Mouse (Mus musculus) stomach, postnatal 0 days (tissue): ENCODE measurements around the gene Hebp1. TPM values are rescaled to one million over a fixed set of nuclear protein-coding genes. Genes with fewer than 3 reads are reported as not detected.

Experiments
- ATAC-seq: fragments of 200-750 bp; cut with Nextera tagmentation; 2 replicates; pipeline ENCODE4 v1.8.0; 2017; ENCODE audit not compliant: low FRiP score, low TSS enrichment
- DNase-seq: peaks from one replicate; pipeline ENCODE4 v3.0.0-alpha.2; 2016; ENCODE audit warnings: low spot score
- H3K27ac ChIP-seq: fragments of 300-500 bp; sonication (generic); replicated peaks from 2 replicates; pipeline ENCODE4 v1.5.1; 2014; ENCODE audit warnings: mild to moderate bottlenecking, control low read depth
- H3K27me3 ChIP-seq: fragments of 300-500 bp; sonication (generic); 2 replicates; pipeline ENCODE4 v1.6.1; 2014; ENCODE audit warnings: low read length; ENCODE audit not compliant: control insufficient read depth, insufficient read depth
- H3K36me3 ChIP-seq: fragments of 300-500 bp; sonication (generic); 2 replicates; pipeline ENCODE4 v1.6.1; 2014; ENCODE audit warnings: low read length, mixed read lengths; ENCODE audit not compliant: control insufficient read depth, insufficient read depth
- H3K4me1 ChIP-seq: fragments of 300-500 bp; sonication (generic); replicated peaks from 2 replicates; pipeline ENCODE4 v1.6.1; 2014; ENCODE audit warnings: antibody characterized with exemption; ENCODE audit not compliant: control insufficient read depth, insufficient read depth
- H3K4me2 ChIP-seq: fragments of 300-500 bp; sonication (generic); replicated peaks from 2 replicates; pipeline ENCODE4 v1.6.1; 2014; ENCODE audit warnings: low read depth, mild to moderate bottlenecking, control low read depth, moderate library complexity
- H3K4me3 ChIP-seq: fragments of 300-500 bp; sonication (generic); 2 replicates; pipeline ENCODE4 v1.5.1; 2014; ENCODE audit warnings: low read depth, low read length, control low read depth
- H3K9ac ChIP-seq: fragments of 300-500 bp; sonication (generic); 2 replicates; pipeline ENCODE4 v1.6.1; 2014; ENCODE audit warnings: mild to moderate bottlenecking, low read length, control low read depth, mixed read lengths
- H3K9me3 ChIP-seq: fragments of 300-500 bp; sonication (generic); 2 replicates; pipeline ENCODE4 v1.6.1; 2016; ENCODE audit warnings: low read length; ENCODE audit not compliant: control insufficient read depth
- CTCF ChIP-seq: IDR thresholded peaks from 2 replicates; pipeline ENCODE4 v1.5.1; 2016; ENCODE audit warnings: antibody characterized with exemption, low read depth, mild to moderate bottlenecking, moderate library complexity
- EP300 ChIP-seq: optimal IDR thresholded peaks from 2 replicates; pipeline ENCODE3; 2016; ENCODE audit warnings: antibody characterized with exemption
- WGBS: fragments of 180-500 bp; shearing (Covaris S2); extraction: QIAGEN DNeasy Blood & Tissue Kit; methylation state at CpG from one replicate; pipeline ENCODE4 v1.1.7; 2014; 5-methylcytosine and 5-hydroxymethylcytosine counted together
- polyA plus RNA-seq: library from polyadenylated mRNA; unstranded; fragments of >200 nt; fragmentation: Nextera tagmentation; extraction: Ambion mirVana; gene quantifications from 2 replicates; pipeline ENCODE4 v1.2.1, GENCODE M21; 2015

Gene Hebp1
- polyA plus RNA-seq, 1 experiment from 2014 or later, result 33.7 TPM

GRCm38 (mm10) chr6:135187076-135187917 lies 10.5 kb downstream of the Hebp1 start:
- Histone ChIP-seq H3K9ac (no peak overlapping the region), H3K4me3 (no peak overlapping the region), H3K27ac (no peak overlapping the region), H3K4me1 (no peaks in the 10 kb centered on the region), H3K9me3 (no peaks in the 10 kb centered on the region), H3K36me3 (no peaks in the 10 kb centered on the region), H3K27me3 (no peaks in the 10 kb centered on the region), H3K4me2 (no peak overlapping the region)
- no peak for DNase-seq
- no peak for ATAC-seq
- WGBS, result 42% methylated on average over 10 of the region's 10 CpGs
- TF ChIP-seq EP300 (no peak), CTCF (no peak)

GRCm38 (mm10) chr6:135183961-135184360 lies 13.9 kb downstream of the Hebp1 start:
- DNase-seq, result no peak
- H3K36me3 ChIP-seq, result no peaks in the 10 kb centered on the region
- H3K9ac ChIP-seq, result no peak overlapping the region
- H3K27ac ChIP-seq, result no peak overlapping the region
- no peak for ATAC-seq
- no peaks in the 10 kb centered on the region for H3K4me1 ChIP-seq
- 27% methylated on average over 8 of the region's 8 CpGs for WGBS
- no peaks in the 10 kb centered on the region for H3K9me3 ChIP-seq
- TF ChIP-seq CTCF, result peak; percentile 73
- no peak for TF ChIP-seq EP300
- no peaks in the 10 kb centered on the region for H3K27me3 ChIP-seq
- H3K4me3 ChIP-seq, result no peak overlapping the region
- H3K4me2 ChIP-seq, result no peak overlapping the region

DNA sequence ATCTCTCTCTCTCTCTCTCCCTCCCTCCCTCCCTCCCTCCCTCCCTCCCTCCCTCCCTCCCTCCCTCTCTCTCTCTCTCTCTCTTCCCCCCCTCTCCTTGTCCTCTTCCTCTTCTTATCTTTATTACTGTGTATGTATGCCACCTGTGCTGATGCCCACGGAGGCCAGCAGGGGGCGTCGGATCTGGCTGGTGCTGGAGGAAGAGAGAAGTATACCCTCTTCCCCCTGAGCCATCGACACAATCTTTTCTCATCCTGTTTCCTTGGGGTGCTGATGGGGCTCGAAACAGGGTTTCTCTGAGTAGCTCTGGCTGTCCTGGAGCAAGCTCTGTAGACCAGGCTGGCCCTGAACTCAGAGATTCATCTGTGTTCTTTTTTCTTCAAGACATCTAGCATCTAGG lies 14.9 kb downstream of the Hebp1 start:
- 50% methylated on average over 5 of the region's 5 CpGs for WGBS
- Histone ChIP-seq H3K4me1 (no peaks in the 10 kb centered on the region), H3K9ac (no peak overlapping the region), H3K27ac (no peak overlapping the region), H3K4me3 (no peak overlapping the region), H3K36me3 (no peaks in the 10 kb centered on the region), H3K4me2 (no peak overlapping the region), H3K9me3 (no peaks in the 10 kb centered on the region), H3K27me3 (no peaks in the 10 kb centered on the region)
- no peak for DNase-seq
- ATAC-seq, result no peak
- TF ChIP-seq EP300 (no peak), CTCF (peak; percentile 54)

DNA sequence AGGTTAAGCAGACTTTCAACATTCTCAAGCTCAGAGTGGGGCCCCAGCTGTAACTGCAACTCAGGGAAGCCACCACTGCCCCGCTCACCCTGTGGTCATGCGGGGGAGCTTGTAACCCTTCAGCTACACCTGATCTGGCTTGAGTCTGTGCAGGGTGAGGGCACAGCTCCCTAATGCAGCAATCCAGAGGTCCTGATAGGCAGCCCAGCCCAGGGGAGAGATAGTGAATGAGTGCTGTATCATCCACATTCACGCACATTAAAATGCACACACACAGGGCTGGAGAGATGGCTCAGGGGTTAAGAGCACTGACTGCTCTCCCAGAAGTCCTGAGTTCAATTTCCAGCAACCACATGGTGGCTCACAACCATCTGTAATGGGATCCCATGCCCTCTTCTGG lies 19.2 kb downstream of the Hebp1 start:
- DNase-seq (no peak), ATAC-seq (no peak)
- Histone ChIP-seq H3K9ac (no peak overlapping the region), H3K4me2 (no peak overlapping the region), H3K36me3 (no peaks in the 10 kb centered on the region), H3K4me1 (no peaks in the 10 kb centered on the region), H3K9me3 (no peaks in the 10 kb centered on the region), H3K27me3 (no peaks in the 10 kb centered on the region), H3K4me3 (no peak overlapping the region), H3K27ac (no peak overlapping the region)
- 44% methylated on average over 3 of the region's 3 CpGs for WGBS
- TF ChIP-seq CTCF, result no peak
- no peak for TF ChIP-seq EP300

DNA sequence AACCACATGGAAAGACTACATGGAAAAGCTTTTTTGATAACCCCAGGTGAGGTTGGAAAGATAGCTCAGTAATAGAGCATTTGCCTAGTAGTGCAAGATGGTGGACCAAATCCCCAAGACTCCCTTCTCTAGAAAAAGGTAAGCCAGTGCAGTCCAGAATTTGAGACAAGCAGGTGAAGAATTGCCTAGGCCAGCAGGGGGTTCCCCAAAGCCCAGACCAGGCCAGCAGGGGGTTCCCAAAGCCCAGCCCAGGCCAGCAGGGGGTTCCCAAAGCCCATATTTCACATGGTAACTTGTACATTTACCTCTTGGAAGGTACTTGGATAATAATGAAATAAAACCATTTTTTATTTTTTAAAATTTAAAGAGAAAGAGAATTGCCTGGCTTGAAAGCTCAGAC lies 20.6 kb downstream of the Hebp1 start:
- no peaks in the 10 kb centered on the region for H3K36me3 ChIP-seq
- DNase-seq (no peak), ATAC-seq (no peak)
- no peak overlapping the region for H3K27ac ChIP-seq
- no peak for TF ChIP-seq CTCF
- no peak for TF ChIP-seq EP300
- H3K9ac ChIP-seq, result no peak overlapping the region
- H3K4me2 ChIP-seq, result no peak overlapping the region
- no peaks in the 10 kb centered on the region for H3K9me3 ChIP-seq
- H3K27me3 ChIP-seq, result no peaks in the 10 kb centered on the region
- H3K4me1 ChIP-seq, result no peaks in the 10 kb centered on the region
- H3K4me3 ChIP-seq, result no peak overlapping the region

GRCm38 (mm10) chr6:135175014-135175413 lies 22.8 kb downstream of the Hebp1 start:
- H3K27ac ChIP-seq, result no peak overlapping the region
- DNase-seq (no peak), ATAC-seq (no peak)
- 90% methylated on average over 1 of the region's 1 CpGs for WGBS
- no peaks in the 10 kb centered on the region for H3K36me3 ChIP-seq
- no peak overlapping the region for H3K9ac ChIP-seq
- no peaks in the 10 kb centered on the region for H3K9me3 ChIP-seq
- no peaks in the 10 kb centered on the region for H3K4me1 ChIP-seq
- H3K4me3 ChIP-seq, result no peak overlapping the region
- no peak for TF ChIP-seq EP300
- no peak for TF ChIP-seq CTCF
- no peaks in the 10 kb centered on the region for H3K27me3 ChIP-seq
- no peak overlapping the region for H3K4me2 ChIP-seq
